Mouse (Mus musculus): ENCODE data around the gene Iqcf3. TPM values are rescaled to one million over a fixed set of nuclear protein-coding genes. Genes with fewer than 3 reads are reported as not detected.

Gene Iqcf3
- polyA plus RNA-seq, 1 experiment from 2014 or later, result not detected

DNA sequence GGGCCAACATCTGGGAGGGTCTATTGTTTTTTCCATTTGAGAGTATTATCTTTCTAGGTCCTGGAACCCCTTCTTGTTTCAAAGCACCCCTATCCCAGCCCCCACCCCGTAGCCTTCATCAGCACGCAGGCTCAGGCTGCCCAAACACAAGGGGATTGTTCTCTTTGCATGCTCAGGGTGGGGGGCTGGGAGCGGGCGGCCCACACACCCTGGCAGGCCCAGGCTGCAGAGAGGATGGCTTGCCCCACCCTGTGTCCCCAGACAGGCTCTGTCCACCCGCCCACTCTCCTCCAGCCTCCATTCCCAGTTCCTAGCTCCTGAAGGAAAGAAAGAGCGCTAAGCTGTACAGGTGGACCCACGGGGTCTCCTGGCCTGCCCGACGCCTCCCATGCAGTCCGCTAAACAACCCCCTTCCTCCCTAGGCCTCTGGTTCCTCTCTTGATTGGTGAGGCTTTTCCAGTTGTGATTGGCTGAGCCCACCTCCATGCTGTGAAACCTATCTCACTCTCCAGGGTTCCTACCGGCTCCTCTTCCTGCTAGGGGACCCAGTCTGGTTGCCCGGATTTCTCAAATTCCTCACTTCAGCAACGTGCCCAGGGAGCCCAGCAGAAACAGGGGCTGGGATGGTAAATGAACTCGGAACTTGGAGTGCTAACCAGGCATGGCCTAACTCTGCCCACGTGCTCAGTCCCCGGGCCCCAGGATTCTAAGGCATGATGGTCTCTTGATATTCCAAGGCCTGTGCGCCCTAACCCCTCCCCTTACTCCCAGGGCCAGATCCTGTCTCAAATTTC, 106.3 kb downstream of the Iqcf3 start:
- DNase-seq (ENCODE audit: low spot score), result peak; percentile 85

GRCm38 (mm10) chr9:106454071-106454761, 107.2 kb downstream of the Iqcf3 start:
- no peaks in the 10 kb centered on the region for H3K9me3 ChIP-seq
- H3K27ac ChIP-seq, result peak overlapping the region; percentile 94
- peaks cover 4% of the 10 kb centered on the region; the same call in 1 of the 2 replicates for H3K27me3 ChIP-seq (ENCODE audit: insufficient read depth, poor library complexity, severe bottlenecking)
- WGBS, result 2% methylated on average over 20 of the region's 20 CpGs
- H3K36me3 ChIP-seq, result 0 out of 2 replicates have a peak, but pooled peaks cover 23% of the 10 kb centered on the region
- peaks cover 98% of the 10 kb centered on the region for H3K4me1 ChIP-seq
- peak overlapping the region; percentile 87 for H3K4me3 ChIP-seq
- peak; percentile 86 for DNase-seq (ENCODE audit: low spot score)

More for the DNA sequence above, 106.3 kb downstream of the Iqcf3 start:
- peaks cover 30% of the 10 kb centered on the region; the same call in 1 of the 2 replicates for H3K36me3 ChIP-seq
- H3K4me1 ChIP-seq, result peaks cover 100% of the 10 kb centered on the region
- H3K9me3 ChIP-seq, result no peaks in the 10 kb centered on the region
- H3K27me3 ChIP-seq (ENCODE audit: insufficient read depth, poor library complexity, severe bottlenecking), result peaks cover under 1% of the 10 kb centered on the region; the same call in 1 of the 2 replicates
- WGBS, result under 1% methylated on average over 17 of the region's 17 CpGs
- peak overlapping the region; percentile 94 for H3K27ac ChIP-seq
- H3K4me3 ChIP-seq, result peak overlapping the region; percentile 87

- peak; percentile 91 for DNase-seq (ENCODE audit: low spot score)
- 0 out of 2 replicates have a peak, but pooled peaks cover 16% of the 10 kb centered on the region for H3K36me3 ChIP-seq
- peaks cover 98% of the 10 kb centered on the region for H3K4me1 ChIP-seq
- peak within 1 kb of the TSS; percentile 94 for H3K27ac ChIP-seq
- peaks cover 4% of the 10 kb centered on the region; the same call in 1 of the 2 replicates for H3K27me3 ChIP-seq (ENCODE audit: insufficient read depth, poor library complexity, severe bottlenecking)
- 1% methylated on average over 59 of the region's 74 CpGs for WGBS
- H3K9me3 ChIP-seq, result no peaks in the 10 kb centered on the region
- peak within 1 kb of the TSS; percentile 87 for H3K4me3 ChIP-seq
Observed at GRCm38 (mm10) chr9:106453271-106454070, 108.0 kb downstream of the Iqcf3 start, which contains the start of gene Pcbp4. Gene Pcbp4 (plus strand): TSS chr9:106453291.

Other genes with a start within 250 kb of the Iqcf3 start
- gene Dusp7, start 193.0 kb downstream of the Iqcf3 start, polyA plus RNA-seq (2016; fragmentation: Nextera tagmentation; extraction: Ambion mirVana), result 14.4 and 21.0 TPM in 2 replicates
- gene Rpl29, start 132.2 kb downstream of the Iqcf3 start, polyA plus RNA-seq (2016; fragmentation: Nextera tagmentation; extraction: Ambion mirVana), result 735 and 862 TPM in 2 replicates
- 31.2 and 45.1 TPM in 2 replicates for gene Acy1, start 123.3 kb downstream of the Iqcf3 start, polyA plus RNA-seq (2016; fragmentation: Nextera tagmentation; extraction: Ambion mirVana)
- 4.8 and 7.8 TPM in 2 replicates for gene Abhd14b, start 114.2 kb downstream of the Iqcf3 start, polyA plus RNA-seq (2016; fragmentation: Nextera tagmentation; extraction: Ambion mirVana)
- gene Abhd14a, start 114.0 kb downstream of the Iqcf3 start, polyA plus RNA-seq (2016; fragmentation: Nextera tagmentation; extraction: Ambion mirVana), result 42.0 and 46.2 TPM in 2 replicates
- 135 and 186 TPM in 2 replicates for gene Pcbp4, start 108.3 kb downstream of the Iqcf3 start, polyA plus RNA-seq (2016; fragmentation: Nextera tagmentation; extraction: Ambion mirVana)
- 0.14 and 0.35 TPM in 2 replicates for gene Gpr62, start 95.7 kb downstream of the Iqcf3 start, polyA plus RNA-seq (2016; fragmentation: Nextera tagmentation; extraction: Ambion mirVana)
- gene Rrp9, start 85.7 kb downstream of the Iqcf3 start, polyA plus RNA-seq (2016; fragmentation: Nextera tagmentation; extraction: Ambion mirVana), result 51.3 and 74.6 TPM in 2 replicates
- gene Parp3, start 84.7 kb downstream of the Iqcf3 start, polyA plus RNA-seq (2016; fragmentation: Nextera tagmentation; extraction: Ambion mirVana), result 1.4 and 1.7 TPM in 2 replicates
- gene Iqcf1, start 61.7 kb downstream of the Iqcf3 start, polyA plus RNA-seq (2016; fragmentation: Nextera tagmentation; extraction: Ambion mirVana), result not detected in 2 replicates
- not detected in 2 replicates for gene Iqcf5, start 47.1 kb downstream of the Iqcf3 start, polyA plus RNA-seq (2016; fragmentation: Nextera tagmentation; extraction: Ambion mirVana)
- gene Iqcf4, start 9.4 kb upstream of the Iqcf3 start, polyA plus RNA-seq (2016; fragmentation: Nextera tagmentation; extraction: Ambion mirVana), result not detected in 2 replicates
- not detected in 2 replicates for gene Iqcf6, start 65.0 kb upstream of the Iqcf3 start, polyA plus RNA-seq (2016; fragmentation: Nextera tagmentation; extraction: Ambion mirVana)
- gene Grm2, start 94.5 kb upstream of the Iqcf3 start, polyA plus RNA-seq (2016; fragmentation: Nextera tagmentation; extraction: Ambion mirVana), result 0.21 TPM in 1 of 2 replicates, not detected in the other
- 36.7 and 38.7 TPM in 2 replicates for gene Tex264, start 124.3 kb upstream of the Iqcf3 start, polyA plus RNA-seq (2016; fragmentation: Nextera tagmentation; extraction: Ambion mirVana)
- 5.7 and 6.4 TPM in 2 replicates for gene Rad54l2, start 227.6 kb upstream of the Iqcf3 start, polyA plus RNA-seq (2016; fragmentation: Nextera tagmentation; extraction: Ambion mirVana)

Data from heart, embryonic 10.5 days (tissue).